Mouse (Mus musculus) small intestine, adult 2 months (tissue): ENCODE data around the gene Unc5cl.

ENCODE experiments used
- CTCF ChIP-seq: fragments of 200-500 bp; IDR thresholded peaks from 2 replicates; pipeline ENCODE4 v1.5.1; 2012; ENCODE audit warnings: low read depth, mild to moderate bottlenecking, control low read depth, inconsistent platforms, low read length, moderate library complexity, mixed read lengths; ENCODE audit not compliant: insufficient replicate concordance, insufficient read length; ENCODE audit errors: extremely low read depth
- POLR2A ChIP-seq: fragments of 200-500 bp; IDR thresholded peaks from 2 replicates; pipeline ENCODE4 v1.6.1; 2012; ENCODE audit warnings: low read depth, mild to moderate bottlenecking, control low read depth, inconsistent platforms, low read length, moderate library complexity

GRCm38 (mm10) chr17:48451353-48451675 is 3.4 kb upstream of the Unc5cl start, which contains the start of gene Tspo2:
- TF ChIP-seq CTCF (no peak), POLR2A (no peak)
